Mouse (Mus musculus): ENCODE measurements around the gene Corin.

DNA sequence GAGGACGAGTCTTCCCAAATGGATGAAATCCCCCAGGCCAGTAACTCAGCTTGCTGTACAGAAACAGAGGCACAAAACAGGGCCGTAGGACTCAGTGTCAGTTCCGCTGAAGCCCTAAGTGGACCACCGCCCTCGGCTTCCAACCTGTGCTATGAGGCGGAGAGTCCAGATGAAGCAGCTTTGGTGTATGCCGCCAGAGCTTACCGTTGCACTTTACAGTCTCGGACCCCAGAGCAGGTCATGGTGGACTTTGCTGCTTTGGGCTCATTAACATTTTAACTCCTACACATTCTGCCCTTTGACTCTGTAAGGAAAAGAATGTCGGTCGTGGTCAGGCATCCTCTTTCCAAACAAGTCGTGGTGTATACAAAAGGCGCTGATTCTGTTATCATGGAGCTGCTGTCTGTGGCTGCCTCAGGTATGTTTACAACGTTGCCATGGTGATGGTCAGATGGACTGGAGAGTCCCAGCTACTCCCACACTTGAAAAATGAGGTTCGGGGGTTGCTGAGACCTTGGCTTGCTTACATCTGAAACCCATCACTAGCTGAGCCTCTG lies 240.0 kb downstream of the Corin start:
- TF ChIP-seq CTCF (IDR thresholded peaks at IDR 0.05; ENCODE audit: low read depth, low read length) (no peak), POLR2A (IDR thresholded peaks at IDR 0.05; ENCODE audit: extremely low read depth, insufficient read depth, low read length) (no peak)

All from liver, adult 2 months (tissue).